In the genomic region with DNA sequence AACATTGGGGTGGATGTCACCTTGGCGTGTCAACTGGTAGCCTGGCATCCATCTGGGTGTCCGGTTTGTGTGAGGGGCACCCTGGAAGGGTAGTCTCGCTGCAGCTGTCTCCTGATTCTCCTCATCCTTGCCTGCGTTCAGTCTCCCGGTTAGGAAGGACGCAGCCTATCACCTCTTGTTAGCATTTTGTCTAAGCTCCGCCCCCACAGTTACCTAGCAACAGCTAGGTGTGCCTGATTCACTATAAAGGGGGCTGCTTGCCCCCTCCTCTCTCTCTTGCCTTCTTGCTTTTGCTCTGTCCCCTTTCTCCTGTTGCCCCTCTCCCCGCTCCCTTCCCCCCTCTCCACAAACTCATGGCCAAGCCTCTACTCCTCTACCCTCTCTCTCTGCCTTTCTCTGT, we compare ENCODE assay signal across 10 mouse cellular contexts.
"Had no signal": no experiment of that assay in that cellular context is flagged by ENCODE, and none has a peak within 500 bp of the region (broad histone marks: within the 10 kb centered on the region; RNA-seq: fewer than 3 reads in every experiment).

No protein-coding gene starts in this region.

- H3K4me2 ChIP-seq: limb, embryonic 15.5 days; liver, embryonic 12.5 days; lung, embryonic 15.5 days; neural tube, embryonic 13.5 days had no signal

- H3K4me3 ChIP-seq: left cerebral cortex, adult 2 months; limb, embryonic 15.5 days; liver, embryonic 12.5 days; lung, embryonic 15.5 days; neural tube, embryonic 13.5 days had no signal

- H3K9ac ChIP-seq: limb, embryonic 15.5 days; liver, embryonic 12.5 days; lung, embryonic 15.5 days; neural tube, embryonic 13.5 days had no signal

- H3K27ac ChIP-seq: left cerebral cortex, adult 2 months; limb, embryonic 15.5 days; liver, embryonic 12.5 days; lung, embryonic 15.5 days; neural tube, embryonic 13.5 days; stomach, postnatal 0 days had no signal

- H3K9me3 ChIP-seq: limb, embryonic 15.5 days; liver, embryonic 12.5 days; lung, embryonic 15.5 days; neural tube, embryonic 13.5 days had no signal

- DNase-seq: kidney, adult 8-10 months; kidney, postnatal 25 days; thymus, postnatal 4 days had no signal

- ATAC-seq: intestine, postnatal 0 days; liver, embryonic 12.5 days had no signal

- H3K27me3 ChIP-seq: limb, embryonic 15.5 days; lung, embryonic 15.5 days had no signal

- H3K36me3 ChIP-seq: limb, embryonic 15.5 days; liver, embryonic 12.5 days; lung, embryonic 15.5 days; neural tube, embryonic 13.5 days had no signal
